In the genomic region with DNA sequence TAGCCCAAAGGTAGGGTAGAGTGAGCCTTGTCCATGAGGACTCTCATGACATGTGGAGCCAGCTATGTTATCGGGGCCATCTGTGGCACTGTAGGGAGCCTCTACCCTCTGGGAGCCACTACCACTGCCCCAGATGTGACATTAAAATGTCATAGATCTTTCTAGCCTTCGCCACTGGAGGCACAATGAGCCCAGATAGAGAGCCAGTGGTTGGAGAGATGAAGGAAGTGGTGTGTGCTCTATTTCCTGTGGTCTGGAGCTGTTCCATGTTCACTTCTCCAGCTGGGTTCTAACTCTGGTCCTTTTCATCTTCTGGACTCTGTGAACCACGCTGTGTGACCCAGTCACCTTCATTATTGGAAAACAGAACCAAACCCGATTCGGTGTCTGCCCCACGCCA, we compare ENCODE assay signal across 19 mouse cellular contexts.
"Had no signal": no experiment of that assay in that cellular context is flagged by ENCODE, and none has a peak within 500 bp of the region (broad histone marks: within the 10 kb centered on the region; RNA-seq: fewer than 3 reads in every experiment).

No protein-coding gene starts in this region.

- DNase-seq: kidney, adult 11 months; kidney, adult 8-10 months; kidney, postnatal 10 days; kidney, postnatal 36 days; layer of hippocampus, postnatal 36 days; lung, adult 18-20 months; lung, postnatal 10 days; lung, postnatal 36 days; midbrain, embryonic 14.5 days; thymus, adult 18-20 months; thymus, postnatal 36 days had no signal

- H3K36me3 ChIP-seq: kidney, embryonic 15.5 days; limb, embryonic 12.5 days; limb, embryonic 15.5 days; lung, embryonic 15.5 days had no signal

- H3K9ac ChIP-seq: kidney, embryonic 15.5 days; limb, embryonic 12.5 days; limb, embryonic 15.5 days; liver, embryonic 14.5 days; lung, embryonic 15.5 days had no signal

- H3K27ac ChIP-seq: kidney, embryonic 15.5 days; left cerebral cortex, adult 2 months; limb, embryonic 12.5 days; limb, embryonic 15.5 days; liver, embryonic 14.5 days; lung, embryonic 15.5 days had no signal

- H3K4me3 ChIP-seq: kidney, embryonic 15.5 days; left cerebral cortex, adult 2 months; limb, embryonic 12.5 days; limb, embryonic 15.5 days; lung, embryonic 15.5 days had no signal

- H3K9me3 ChIP-seq: limb, embryonic 15.5 days; lung, embryonic 15.5 days had no signal

- H3K27me3 ChIP-seq: kidney, embryonic 15.5 days; limb, embryonic 12.5 days; limb, embryonic 15.5 days; lung, embryonic 15.5 days had no signal

- H3K4me1 ChIP-seq: kidney, embryonic 15.5 days; limb, embryonic 12.5 days; limb, embryonic 15.5 days; lung, embryonic 15.5 days had no signal

- H3K4me2 ChIP-seq: kidney, embryonic 15.5 days; limb, embryonic 12.5 days; limb, embryonic 15.5 days; liver, embryonic 11.5 days; lung, embryonic 15.5 days; midbrain, embryonic 11.5 days had no signal
